Mouse (Mus musculus) lung, adult 2 months (tissue): ENCODE results near the gene Klhl29. TPM values are rescaled to one million over a fixed set of nuclear protein-coding genes. Genes with fewer than 3 reads are reported as not detected.

Experiments used
- DNase-seq: peaks from one replicate; pipeline ENCODE4 v3.0.0; 2022
- H3K4me1 ChIP-seq: fragments of 200-500 bp; 2 replicates; pipeline ENCODE4 v1.6.1; 2011; ENCODE audit warnings: low read length; ENCODE audit not compliant: control insufficient read depth, insufficient read depth
- H3K4me3 ChIP-seq: fragments of 200-500 bp; replicated peaks from 2 replicates; pipeline ENCODE3; 2011; ENCODE audit warnings: low read depth, mild to moderate bottlenecking, control low read depth, low read length; ENCODE audit errors: extremely low read depth
- CTCF ChIP-seq: fragments of 200-500 bp; IDR thresholded peaks from 2 replicates; pipeline ENCODE4 v1.5.1; 2011; ENCODE audit warnings: mild to moderate bottlenecking, low read length, control low read depth; ENCODE audit not compliant: insufficient read depth
- POLR2A ChIP-seq: fragments of 200-500 bp; IDR thresholded peaks from 2 replicates; pipeline ENCODE4 v1.6.1; 2011; ENCODE audit warnings: low read depth, mild to moderate bottlenecking, control low read depth, low read length, borderline replicate concordance; ENCODE audit errors: extremely low read depth
- WGBS: fragments of 180-500 bp; shearing (Covaris S2); methylation state at CpG from one replicate; pipeline ENCODE4 v1.1.7; 2018; 5-methylcytosine and 5-hydroxymethylcytosine counted together
- polyA plus RNA-seq: library from polyadenylated mRNA; depleted of rRNA; stranded (reverse); fragments of >200 nt; gene quantifications from 2 replicates; pipeline ENCODE4 v1.2.3, GENCODE M21; 2012

The Klhl29 gene
- polyA plus RNA-seq, 1 experiment = 4.6 TPM

DNA sequence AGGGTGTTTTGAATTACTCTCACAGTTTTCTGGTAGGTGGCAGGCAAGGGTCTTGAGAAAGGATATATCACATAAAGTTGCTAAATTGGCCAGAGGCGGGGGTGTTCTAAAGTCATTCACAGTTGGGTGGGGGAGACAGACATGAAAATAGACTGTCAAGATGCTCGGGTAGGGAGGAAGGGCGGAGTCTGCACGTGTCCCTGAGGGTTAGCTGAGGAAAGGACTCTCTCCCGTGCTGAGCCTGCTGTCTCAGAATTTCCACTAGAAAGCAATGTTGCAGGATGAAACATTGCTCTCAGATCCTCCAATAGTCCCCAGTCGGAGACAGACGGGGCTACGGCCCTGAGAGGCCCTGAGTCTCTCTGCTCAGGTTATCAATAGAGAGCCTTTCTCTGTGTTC lies 252.5 kb downstream of the Klhl29 start:
- TF ChIP-seq POLR2A = no peak
- TF ChIP-seq CTCF = no peak
- DNase-seq = no peak
- H3K4me1 ChIP-seq = no peaks in the 10 kb centered on the region
- no peak overlapping the region for H3K4me3 ChIP-seq
- 50% methylated on average over 8 of the region's 8 CpGs for WGBS

DNA sequence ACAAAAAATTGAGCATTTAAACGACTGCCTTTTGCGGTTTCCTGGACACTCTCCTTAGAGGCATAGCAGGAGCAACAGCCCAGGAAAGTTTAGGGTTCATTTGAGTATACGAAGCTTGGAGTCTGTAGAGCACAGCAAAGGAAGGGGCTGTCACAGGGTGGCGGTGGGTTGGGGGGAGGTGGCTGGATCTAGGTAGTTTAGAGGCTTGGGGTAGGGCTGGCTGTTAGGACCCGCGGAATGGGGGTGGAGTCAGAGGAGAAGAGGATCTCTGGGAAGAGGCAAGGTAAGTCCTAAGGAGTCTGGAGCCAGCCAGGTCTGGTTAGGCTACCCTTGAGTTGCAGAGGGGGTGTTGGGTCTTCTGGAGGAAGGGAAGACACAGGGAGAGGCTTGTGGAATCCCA lies 255.2 kb downstream of the Klhl29 start:
- 50% methylated on average over 6 of the region's 6 CpGs for WGBS

DNA sequence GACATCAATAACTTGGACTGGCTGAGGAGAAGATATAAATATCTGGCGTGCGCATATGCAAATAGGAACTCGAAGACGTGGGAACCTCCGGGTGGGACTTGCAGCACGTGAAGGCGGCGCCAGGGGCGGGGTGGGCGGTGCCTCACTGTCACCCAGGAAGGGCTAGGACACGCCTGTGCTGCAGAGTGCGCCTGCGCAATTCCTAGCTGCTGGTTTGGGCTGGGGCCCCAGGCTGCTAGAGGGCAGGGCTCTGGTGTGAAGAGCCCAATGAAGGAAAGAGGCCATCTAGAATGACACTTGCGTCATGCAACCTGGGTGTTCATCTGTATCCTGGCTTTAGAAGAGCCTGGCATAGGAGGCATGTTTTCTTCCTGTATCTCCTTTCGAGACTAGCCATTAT lies 255.8 kb downstream of the Klhl29 start:
- H3K4me3 ChIP-seq = no peak overlapping the region
- DNase-seq = peak; percentile 66
- H3K4me1 ChIP-seq = no peaks in the 10 kb centered on the region
- TF ChIP-seq POLR2A (no peak), CTCF (no peak)
- WGBS = 8% methylated on average over 15 of the region's 15 CpGs

More for the DNA sequence above, 255.2 kb downstream of the Klhl29 start:
- DNase-seq = no peak
- TF ChIP-seq CTCF = no peak
- TF ChIP-seq POLR2A = no peak
- Histone ChIP-seq H3K4me1 (no peaks in the 10 kb centered on the region), H3K4me3 (no peak overlapping the region)

DNA sequence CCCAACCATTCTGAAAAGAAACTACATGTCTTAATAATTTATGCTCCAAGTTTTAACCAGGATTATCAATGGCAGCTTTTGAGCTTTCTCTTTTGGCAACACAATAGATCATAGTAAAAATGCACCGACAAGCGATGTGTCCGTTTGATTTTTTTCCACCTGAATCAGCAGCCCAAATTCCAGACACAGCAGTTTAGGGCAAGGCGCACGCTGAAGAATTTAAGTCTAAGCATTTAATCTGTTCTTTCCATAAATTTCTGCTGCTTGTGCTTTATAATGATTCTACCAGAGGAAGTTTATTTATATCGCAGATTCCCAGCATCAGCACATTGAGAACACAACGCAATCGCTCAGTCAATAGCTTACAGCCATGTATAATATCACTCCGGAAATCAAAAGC lies 256.2 kb downstream of the Klhl29 start:
- TF ChIP-seq POLR2A (no peak), CTCF (no peak)
- H3K4me3 ChIP-seq = no peak overlapping the region
- no peak for DNase-seq
- 50% methylated on average over 9 of the region's 9 CpGs for WGBS
- H3K4me1 ChIP-seq = no peaks in the 10 kb centered on the region

DNA sequence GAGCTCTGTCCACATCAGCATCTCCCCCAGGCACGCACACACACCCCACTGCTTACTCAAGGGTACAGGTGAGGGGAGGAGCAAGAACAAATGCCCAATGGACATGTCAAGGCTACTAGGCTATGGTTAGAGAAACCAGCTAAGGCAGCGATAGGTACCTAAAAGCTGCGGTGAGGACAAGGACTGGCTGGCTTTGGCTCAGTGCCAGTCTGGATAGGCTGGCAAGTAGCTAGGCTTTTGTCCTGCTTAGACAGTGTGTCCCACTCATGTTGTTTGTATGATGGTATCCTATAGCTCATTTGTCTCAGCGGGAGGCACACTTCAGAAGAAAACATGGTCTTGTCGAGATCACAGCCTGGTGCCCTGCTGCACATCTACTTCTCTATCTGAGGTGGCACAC lies 258.9 kb downstream of the Klhl29 start:
- no peak for DNase-seq
- 76% methylated on average over 5 of the region's 5 CpGs for WGBS
- no peaks in the 10 kb centered on the region for H3K4me1 ChIP-seq
- TF ChIP-seq POLR2A (no peak), CTCF (no peak)
- H3K4me3 ChIP-seq = no peak overlapping the region

DNA sequence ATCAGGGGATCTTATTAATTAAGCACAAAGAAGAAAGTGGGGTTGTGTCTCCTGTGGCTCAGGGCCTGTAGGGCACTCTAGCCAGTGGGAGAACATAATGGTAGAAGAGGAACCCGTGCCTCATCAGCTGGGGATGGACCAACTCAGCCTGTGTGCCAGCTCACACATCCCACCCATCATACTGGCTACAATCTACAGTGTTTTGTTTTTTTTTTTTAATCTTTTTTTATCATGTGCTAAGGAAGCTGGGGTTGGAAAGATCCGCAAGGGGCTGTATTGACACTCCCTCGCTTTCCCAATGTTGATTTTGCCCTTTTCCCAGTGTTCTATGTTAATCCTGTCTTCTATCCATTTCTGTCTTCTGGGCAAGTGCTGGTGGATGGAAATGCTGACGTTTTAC lies 260.9 kb downstream of the Klhl29 start:
- Histone ChIP-seq H3K4me3 (no peak overlapping the region), H3K4me1 (no peaks in the 10 kb centered on the region)
- TF ChIP-seq CTCF (no peak), POLR2A (no peak)
- WGBS = 59% methylated on average over 4 of the region's 4 CpGs
- no peak for DNase-seq

DNA sequence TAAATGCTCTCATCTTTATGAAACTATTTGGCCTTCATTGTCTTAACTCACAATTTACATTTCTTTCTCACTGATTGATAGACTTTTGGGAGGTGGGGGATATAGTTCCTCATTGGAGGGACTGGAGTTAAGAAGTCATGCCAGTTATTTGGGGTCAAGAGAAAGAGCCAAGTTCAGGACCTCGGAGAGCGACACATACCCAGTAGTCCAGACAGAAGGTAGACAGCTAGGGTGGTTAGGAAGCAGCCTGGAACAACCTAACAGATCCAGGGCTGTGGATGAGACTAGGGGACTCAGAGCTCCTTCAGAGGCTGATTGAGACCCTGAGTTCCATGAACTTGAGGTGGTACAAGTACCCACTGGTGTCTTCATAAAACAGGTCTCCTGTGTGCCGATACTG lies 264.1 kb downstream of the Klhl29 start:
- H3K4me3 ChIP-seq = no peak overlapping the region
- DNase-seq = no peak
- H3K4me1 ChIP-seq = no peaks in the 10 kb centered on the region
- 51% methylated on average over 3 of the region's 3 CpGs for WGBS
- TF ChIP-seq POLR2A (no peak), CTCF (no peak)

DNA sequence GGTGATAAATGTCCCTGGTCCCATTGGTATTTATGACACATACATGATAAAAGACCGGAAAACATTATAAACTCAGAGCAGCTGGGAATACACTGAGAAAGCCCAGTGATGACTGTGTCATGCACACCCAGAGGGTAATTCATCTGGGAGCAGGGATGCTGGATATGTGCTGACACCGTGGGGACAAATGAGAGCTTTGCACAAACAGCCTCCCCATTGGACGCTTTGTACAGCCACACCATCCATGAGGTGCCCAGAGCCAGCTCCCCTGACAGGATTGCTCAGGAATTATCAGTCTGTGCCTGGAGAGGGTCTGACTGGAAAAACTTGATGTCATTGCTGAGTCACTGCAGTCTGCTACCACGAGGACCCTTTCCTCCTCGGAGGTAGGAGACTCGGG lies 266.9 kb downstream of the Klhl29 start:
- Histone ChIP-seq H3K4me3 (no peak overlapping the region), H3K4me1 (no peaks in the 10 kb centered on the region)
- TF ChIP-seq CTCF = no peak
- no peak for TF ChIP-seq POLR2A
- WGBS = 46% methylated on average over 6 of the region's 6 CpGs
- DNase-seq = no peak

DNA sequence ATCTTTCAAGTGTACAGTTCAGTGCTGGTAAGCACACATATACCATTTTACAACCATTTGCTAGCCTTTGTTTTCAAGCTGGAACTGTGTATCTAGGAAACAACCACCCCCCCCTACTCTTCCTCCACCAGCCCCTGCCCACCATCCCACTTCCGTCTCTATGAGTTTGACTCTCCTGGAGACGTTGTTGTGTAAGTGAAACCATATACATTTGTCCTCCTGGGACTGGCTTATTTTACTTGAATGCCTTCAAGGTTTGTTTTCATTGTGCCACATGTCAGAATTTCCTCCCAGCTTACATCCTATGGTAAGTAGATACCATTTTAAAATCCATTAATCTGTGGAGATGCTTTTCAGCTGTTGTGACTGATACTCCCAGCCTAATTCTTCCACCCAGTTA lies 267.7 kb downstream of the Klhl29 start:
- WGBS = 51% methylated on average over 2 of the region's 2 CpGs
- no peak overlapping the region for H3K4me3 ChIP-seq
- DNase-seq = no peak
- no peak for TF ChIP-seq POLR2A
- TF ChIP-seq CTCF = no peak
- H3K4me1 ChIP-seq = no peaks in the 10 kb centered on the region

DNA sequence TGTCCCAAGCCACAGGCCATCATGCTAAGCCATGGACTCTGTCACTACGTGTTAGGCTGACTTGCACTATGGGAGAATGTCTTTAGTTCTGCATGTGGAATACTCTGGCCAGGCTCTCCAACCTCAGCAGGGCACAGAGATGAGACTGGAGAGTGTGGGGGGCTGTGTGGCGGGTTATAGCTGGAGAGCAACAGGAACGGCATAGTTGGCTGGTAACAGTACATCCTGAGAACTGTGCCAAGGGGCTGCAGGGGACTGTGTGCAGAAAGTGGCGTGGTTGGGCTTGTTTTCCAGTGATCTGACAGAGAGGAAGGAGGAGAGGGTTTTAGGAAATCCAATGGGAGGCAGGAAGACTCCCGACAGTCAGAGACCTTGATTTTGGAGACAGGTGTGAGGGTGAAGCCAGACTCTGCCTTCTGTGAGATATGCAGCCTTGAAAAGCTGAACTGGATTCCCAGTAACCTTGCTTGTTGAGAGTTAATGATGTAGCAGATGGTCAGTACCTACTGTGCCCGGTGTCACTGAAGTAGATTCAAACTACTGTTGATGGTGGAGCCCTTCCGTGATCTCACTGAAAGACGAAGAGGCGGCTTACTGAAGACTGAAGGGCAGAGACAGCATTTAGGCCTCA lies 270.9 kb downstream of the Klhl29 start:
- WGBS = 80% methylated on average over 9 of the region's 9 CpGs
- H3K4me3 ChIP-seq = no peak overlapping the region
- DNase-seq = no peak
- no peaks in the 10 kb centered on the region for H3K4me1 ChIP-seq
- no peak for TF ChIP-seq CTCF
- TF ChIP-seq POLR2A = no peak
